Mouse (Mus musculus) ES-E14 (cell line): ENCODE data around the gene Phlda3. TPM values are rescaled to one million over a fixed set of nuclear protein-coding genes. Genes with fewer than 3 reads are reported as not detected.

Experiments
- DNase-seq: peaks from one replicate; pipeline ENCODE4 v3.0.0-alpha.2; 2013; ENCODE audit warnings: low read depth, low spot score
- H3K27ac ChIP-seq: 2 replicates; pipeline ENCODE4 v1.5.1; 2012; ENCODE audit warnings: low read depth, mild to moderate bottlenecking, low read length, moderate library complexity, mixed read lengths; ENCODE audit not compliant: poor library complexity, insufficient read depth, severe bottlenecking
- H3K36me3 ChIP-seq: 2 replicates; pipeline ENCODE4 v1.6.1; 2012; ENCODE audit warnings: mild to moderate bottlenecking, low read length, moderate library complexity, mixed read lengths; ENCODE audit not compliant: control insufficient read depth, poor library complexity, insufficient read depth, severe bottlenecking
- H3K4me1 ChIP-seq, 2 experiments: fragments of 150-350 bp in 1 of 2; sonication (generic) in 1 of 2; 2 replicates each; pipeline ENCODE4 v1.6.1; 2012; ENCODE audit warnings: low read length in 2 of 2, mild to moderate bottlenecking in 1 of 2, mixed read lengths in 1 of 2; ENCODE audit not compliant: control insufficient read depth in 2 of 2, insufficient read depth in 2 of 2, poor library complexity in 1 of 2
- H3K4me3 ChIP-seq, 2 experiments: fragments of 150-350 bp in 1 of 2; sonication (generic) in 1 of 2; 2 replicates each; pipeline ENCODE4 v1.5.1; 2012; ENCODE audit warnings: low read length in 2 of 2, low read depth in 1 of 2, mild to moderate bottlenecking in 1 of 2, mixed read lengths in 1 of 2; ENCODE audit not compliant: insufficient read depth in 1 of 2, poor library complexity in 1 of 2, severe bottlenecking in 1 of 2
- H3K9ac ChIP-seq: 2 replicates; pipeline ENCODE4 v1.6.1; 2012; ENCODE audit warnings: low read depth, mild to moderate bottlenecking, low read length, mixed read lengths; ENCODE audit not compliant: poor library complexity, insufficient read depth, severe bottlenecking
- H3K9me3 ChIP-seq: fragments of 150-350 bp; sonication (generic); 2 replicates; pipeline ENCODE4 v1.6.1; 2012; ENCODE audit warnings: low read depth, mild to moderate bottlenecking, low read length; ENCODE audit not compliant: control insufficient read depth, insufficient read depth
- CHD2 ChIP-seq: IDR thresholded peaks from 2 replicates; pipeline ENCODE4 v1.6.1; 2014; ENCODE audit warnings: mild to moderate bottlenecking, low read depth, low read length, inconsistent platforms
- HCFC1 ChIP-seq: IDR thresholded peaks from 2 replicates; pipeline ENCODE4 v1.6.1; 2012; ENCODE audit warnings: low read length, inconsistent platforms, borderline replicate concordance; ENCODE audit not compliant: insufficient read depth
- MAFK ChIP-seq: IDR thresholded peaks from 2 replicates; pipeline ENCODE4 v1.6.1; 2014; ENCODE audit warnings: mild to moderate bottlenecking, low read depth, low read length, inconsistent platforms; ENCODE audit not compliant: insufficient read depth
- ZC3H11A ChIP-seq: IDR thresholded peaks from 2 replicates; pipeline ENCODE4 v1.6.1; 2012; ENCODE audit warnings: low read depth, mild to moderate bottlenecking, inconsistent platforms, low read length, borderline replicate concordance
- ZNF384 ChIP-seq: IDR thresholded peaks from 2 replicates; pipeline ENCODE4 v1.6.1; 2012; ENCODE audit warnings: low read depth, low read length, inconsistent platforms
- in situ Hi-C, 2 experiments: fragments of 600-800 bp; cut with MboI; formaldehyde crosslinking; loops; one replicate each; pipeline ENCODE4 v1.15.1; 2025; ENCODE audit warnings: low sequenced_read_pairs in 2 of 2, inconsistent platforms in 1 of 2; ENCODE audit not compliant: unreplicated experiment in 2 of 2
- total RNA-seq: library from RNA; depleted of rRNA; stranded (reverse); fragments of 300-350 nt; gene quantifications from 2 replicates; pipeline ENCODE4 v1.2.3, GENCODE M21; 2012

Gene Phlda3
- total RNA-seq, 1 experiment: 70.7 TPM

- Histone ChIP-seq H3K9ac (no peak overlapping the region), H3K4me3 (no peak overlapping the region), H3K9me3 (no peaks in the 10 kb centered on the region), H3K36me3 (no peaks in the 10 kb centered on the region), H3K27ac (no peak overlapping the region), H3K4me1 (peaks cover under 1% of the 10 kb centered on the region in 2 experiments; a peak in 1 of 4 replicates)
- no peak for DNase-seq
- in situ Hi-C loops: no loop called here
- TF ChIP-seq ZC3H11A (no peak), MAFK (no peak), ZNF384 (no peak), HCFC1 (no peak), CHD2 (no peak)
Measured at GRCm38 (mm10) chr1:135800192-135800950, 34.5 kb downstream of the Phlda3 start.

GRCm38 (mm10) chr1:135807546-135807945 is 41.6 kb downstream of the Phlda3 start:
- Histone ChIP-seq H3K4me1 (peaks cover 0 to 10% of the 10 kb centered on the region in 2 experiments; a peak in 2 of 4 replicates), H3K36me3 (no peaks in the 10 kb centered on the region), H3K27ac (no peak overlapping the region), H3K4me3 (no peak overlapping the region), H3K9ac (no peak overlapping the region), H3K9me3 (no peaks in the 10 kb centered on the region)
- TF ChIP-seq MAFK: no peak
- TF ChIP-seq HCFC1: no peak
- no peak for TF ChIP-seq ZNF384
- TF ChIP-seq CHD2: no peak
- no peak for TF ChIP-seq ZC3H11A
- in situ Hi-C loops: no loop called here
- DNase-seq: no peak

GRCm38 (mm10) chr1:135810180-135810579 is 44.3 kb downstream of the Phlda3 start:
- H3K9ac ChIP-seq: no peak overlapping the region

GRCm38 (mm10) chr1:135811016-135811646 is 45.2 kb downstream of the Phlda3 start:
- no peak overlapping the region for H3K9ac ChIP-seq
- peak; percentile 75 for DNase-seq
- no peaks in the 10 kb centered on the region for H3K9me3 ChIP-seq
- in situ Hi-C loops: no loop called here
- TF ChIP-seq ZNF384: no peak
- TF ChIP-seq ZC3H11A: no peak
- TF ChIP-seq MAFK: no peak
- no peak for TF ChIP-seq CHD2
- TF ChIP-seq HCFC1: no peak
- H3K27ac ChIP-seq: no peak overlapping the region
- H3K4me1 ChIP-seq: peaks cover 0 to 8% of the 10 kb centered on the region in 2 experiments; a peak in 2 of 4 replicates
- H3K4me3 ChIP-seq: no peak overlapping the region
- no peaks in the 10 kb centered on the region for H3K36me3 ChIP-seq

More at GRCm38 (mm10) chr1:135810180-135810579, 44.3 kb downstream of the Phlda3 start:
- no peaks in the 10 kb centered on the region for H3K36me3 ChIP-seq
- H3K27ac ChIP-seq: no peak overlapping the region
- H3K9me3 ChIP-seq: no peaks in the 10 kb centered on the region
- H3K4me1 ChIP-seq: peaks cover 0 to 10% of the 10 kb centered on the region in 2 experiments; a peak in 2 of 4 replicates
- in situ Hi-C loops: no loop called here
- no peak for DNase-seq
- H3K4me3 ChIP-seq: no peak overlapping the region
- TF ChIP-seq CHD2 (no peak), HCFC1 (no peak), ZC3H11A (no peak), ZNF384 (no peak), MAFK (no peak)
